Mouse (Mus musculus) brain, adult 10 weeks (tissue): Measurements from ENCODE around the gene Atic. TPM values are rescaled to one million over a fixed set of nuclear protein-coding genes. Genes with fewer than 3 reads are reported as not detected.

Experiments
- polyA plus RNA-seq: library from polyadenylated mRNA; stranded (reverse); fragments of 350-450 nt; fragmentation: Illumina TruSeq; extraction: RNeasy Lipid Tissue Mini Kit (QIAGEN cat#74804); gene quantifications from one replicate; pipeline ENCODE4 v1.2.3, GENCODE M21; 2015; ENCODE audit warnings: low read depth, low replicate concordance

The Atic gene
- polyA plus RNA-seq: 25.9 TPM

DNA sequence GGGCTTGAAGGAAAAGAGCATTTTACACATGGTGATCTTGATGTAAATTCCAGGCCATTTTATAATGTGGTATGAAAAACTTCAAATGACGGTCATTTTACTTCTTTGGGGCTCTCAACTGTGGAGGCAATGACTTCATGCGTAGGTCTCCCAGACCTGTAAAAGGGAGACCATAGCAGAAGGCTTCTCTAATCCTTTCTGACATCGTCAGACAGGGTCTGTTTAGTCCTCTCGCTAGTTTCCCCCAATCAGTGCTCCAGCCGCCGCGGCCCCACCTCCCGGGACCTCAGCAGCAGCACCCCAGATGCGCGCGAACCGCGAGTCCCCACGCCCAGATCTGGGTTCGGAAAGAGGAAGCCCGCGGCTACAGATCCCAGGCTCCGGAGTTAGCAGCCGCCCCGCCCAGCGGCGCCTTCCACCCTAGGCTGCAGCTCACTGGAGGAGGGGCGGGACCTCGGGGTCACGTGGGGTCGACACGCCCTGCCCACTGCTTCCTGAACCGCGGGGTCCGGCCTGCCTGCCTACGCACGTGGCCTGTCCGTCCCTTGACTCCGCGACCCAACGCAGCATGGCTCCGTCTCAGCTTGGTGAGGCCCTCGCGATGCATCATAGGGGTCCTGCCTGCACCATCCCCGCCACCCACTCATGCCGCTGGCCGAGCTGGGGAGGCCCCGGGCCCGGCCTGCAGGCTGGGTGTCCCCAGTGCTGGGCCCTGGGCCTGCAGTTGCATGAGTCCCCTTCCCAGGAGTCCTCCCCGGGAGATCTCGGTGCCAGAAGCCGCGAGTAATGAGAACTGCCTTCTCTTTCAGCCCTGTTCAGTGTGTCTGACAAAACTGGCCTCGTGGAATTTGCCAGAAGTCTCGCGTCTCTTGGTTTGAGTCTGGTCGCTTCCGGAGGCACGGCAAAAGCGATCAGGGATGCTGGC is at the start of gene Atic:
Atic (plus strand) TSS at position 463 of the 925 bp plus-strand sequence.

Other genes starting within 250 kb of the Atic start
- gene Abca12, start 142.2 kb upstream of the Atic start, polyA plus RNA-seq: 0.04 TPM
- 20.5 TPM for gene Fn1, start 96.0 kb downstream of the Atic start, polyA plus RNA-seq